Mouse (Mus musculus) thymus, adult 2 months (tissue): ENCODE measurements at regions not wholly inside any gene's neighbourhood (a gene's known extent, or its start where the extent isn't known, plus 50 kb on each side); places are given as distances from the start of the nearest gene placed in this dataset.

Source experiments
- DNase-seq: peaks from one replicate; pipeline ENCODE4 v3.0.0; 2021
- H3K27ac ChIP-seq: fragments of 200-500 bp; 2 replicates; pipeline ENCODE4 v1.5.1; 2012; ENCODE audit warnings: low read length, control low read depth; ENCODE audit not compliant: control insufficient read depth, insufficient read depth
- H3K27me3 ChIP-seq: fragments of 200-500 bp; 2 replicates; pipeline ENCODE4 v1.6.1; 2012; ENCODE audit warnings: mild to moderate bottlenecking, low read length, moderate library complexity, mixed read lengths; ENCODE audit not compliant: control insufficient read depth, insufficient read depth
- H3K36me3 ChIP-seq: fragments of 200-500 bp; 2 replicates; pipeline ENCODE4 v1.6.1; 2012; ENCODE audit warnings: mild to moderate bottlenecking, low read length, moderate library complexity; ENCODE audit not compliant: control insufficient read depth, insufficient read depth
- H3K4me1 ChIP-seq: fragments of 200-500 bp; replicated peaks from 2 replicates; pipeline ENCODE4 v1.6.1; 2012; ENCODE audit warnings: low read length; ENCODE audit not compliant: control insufficient read depth, insufficient read depth
- H3K4me3 ChIP-seq: fragments of 200-500 bp; 2 replicates; pipeline ENCODE4 v1.5.1; 2012; ENCODE audit warnings: mild to moderate bottlenecking, low read length, control low read depth, moderate library complexity; ENCODE audit not compliant: control insufficient read depth, insufficient read depth
- CTCF ChIP-seq: fragments of 200-500 bp; IDR thresholded peaks from 2 replicates; pipeline ENCODE4 v1.5.1; 2012; ENCODE audit warnings: mild to moderate bottlenecking, control low read depth, low read length, moderate library complexity, borderline replicate concordance; ENCODE audit not compliant: control insufficient read depth, poor library complexity, insufficient read depth; ENCODE audit errors: extremely low read depth
- POLR2A ChIP-seq: fragments of 200-500 bp; IDR thresholded peaks from 2 replicates; pipeline ENCODE4 v1.6.1; 2012; ENCODE audit warnings: mild to moderate bottlenecking, low read length, control low read depth, moderate library complexity; ENCODE audit not compliant: control insufficient read depth, poor library complexity, insufficient read depth; ENCODE audit errors: extremely low read depth
- whole genome bisulfite sequencing: fragments of 180-500 bp; shearing (Covaris S2); methylation state at CpG from one replicate; pipeline ENCODE4 v1.1.7; 2018; 5-methylcytosine and 5-hydroxymethylcytosine counted together

DNA sequence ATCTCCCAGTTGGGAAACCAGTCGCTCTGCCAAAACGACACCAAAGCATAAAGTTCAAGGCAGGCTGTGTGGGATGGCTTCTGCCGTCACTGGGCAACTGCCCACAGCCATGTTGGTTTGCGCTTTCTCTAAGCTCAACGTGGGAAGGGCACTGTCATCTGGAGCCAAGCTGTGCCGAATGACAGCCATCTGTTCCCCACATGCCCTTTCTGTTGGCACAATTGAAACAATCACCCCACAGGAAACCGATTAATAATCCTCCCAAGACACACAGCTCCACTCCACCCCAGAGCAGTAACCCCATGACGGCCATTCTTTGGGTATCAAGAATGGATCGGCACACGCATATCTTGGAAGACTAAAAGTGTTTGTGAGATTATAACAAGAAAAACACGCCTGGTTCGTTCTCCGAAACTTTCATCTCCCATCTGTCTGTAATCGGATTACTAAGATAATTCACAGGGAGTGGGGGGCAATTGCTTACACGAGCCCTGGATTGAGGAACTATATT lies 52.0 kb upstream of the Foxn2 start:
- H3K36me3 ChIP-seq: no peaks in the 10 kb centered on the region
- no peak for TF ChIP-seq CTCF
- TF ChIP-seq POLR2A: no peak
- no peaks in the 10 kb centered on the region for H3K4me1 ChIP-seq
- H3K27me3 ChIP-seq: no peaks in the 10 kb centered on the region
- H3K27ac ChIP-seq: no peak overlapping the region
- H3K4me3 ChIP-seq: no peak overlapping the region
- 94% methylated on average over 15 of the region's 15 CpGs for WGBS
- no peak for DNase-seq

DNA sequence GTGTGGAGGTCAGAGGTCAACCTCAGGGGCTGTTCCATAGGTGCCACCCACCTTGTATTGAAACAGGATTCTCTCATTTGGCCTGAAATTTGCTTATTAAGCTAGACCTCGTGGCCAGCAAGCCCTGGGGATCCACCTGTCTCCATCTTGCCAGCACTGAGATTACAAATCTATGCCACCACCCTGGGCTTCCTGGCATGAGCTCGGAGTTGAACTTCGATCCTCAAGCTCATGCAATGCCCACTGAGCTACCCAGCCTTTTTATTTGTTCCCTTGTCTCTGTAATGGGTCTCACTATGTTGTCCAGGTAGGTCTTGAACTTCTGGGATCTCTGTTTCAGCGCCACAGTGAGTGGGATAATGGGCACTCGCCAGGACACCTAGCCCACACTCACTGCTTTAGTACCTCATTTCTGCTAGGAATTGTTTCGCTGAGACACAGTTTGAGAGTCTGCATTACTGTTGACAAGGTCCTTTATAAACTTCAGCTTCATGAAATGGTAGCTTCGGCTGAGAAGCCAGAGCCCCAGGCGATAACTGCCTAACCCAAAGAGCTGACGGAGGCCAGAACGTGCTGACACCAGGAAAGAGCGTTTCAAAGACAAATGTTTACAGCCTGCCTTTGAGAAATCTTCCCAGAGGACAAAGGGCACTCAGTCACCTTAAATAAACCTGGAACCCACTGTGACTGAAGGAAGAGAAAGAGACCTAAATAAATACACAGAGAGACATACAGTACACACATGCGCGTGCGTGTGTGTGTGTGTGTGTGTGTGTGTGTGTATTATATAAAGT lies 50.6 kb upstream of the Foxn2 start:
- no peak for TF ChIP-seq CTCF
- TF ChIP-seq POLR2A: no peak
- Histone ChIP-seq H3K4me3 (no peak overlapping the region), H3K36me3 (no peaks in the 10 kb centered on the region), H3K4me1 (no peaks in the 10 kb centered on the region), H3K27me3 (no peaks in the 10 kb centered on the region), H3K27ac (no peak overlapping the region)
- 92% methylated on average over 14 of the region's 14 CpGs for WGBS
- DNase-seq: no peak
